Mouse (Mus musculus) gastrocnemius, postnatal 10 days (tissue): ENCODE measurements around the gene Cyba. TPM values are rescaled to one million over a fixed set of nuclear protein-coding genes. Genes with fewer than 3 reads are reported as not detected.

Experiments
- DNase-seq: peaks from one replicate; pipeline ENCODE4 v3.0.0; 2021; ENCODE audit warnings: mixed read lengths
- total RNA-seq, 2 experiments: library from RNA; stranded (reverse); gene quantifications; 2 replicates each; pipeline ENCODE4 v1.2.3; 2021

The Cyba gene
- total RNA-seq, 2 experiments from 2014 or later, result 23.8 to 28.6 TPM

GRCm38 (mm10) chr8:122452154-122452553 is 19.4 kb upstream of the Cyba start:
- no peak for DNase-seq

GRCm38 (mm10) chr8:122451161-122451703 is 18.5 kb upstream of the Cyba start:
- no peak for DNase-seq

- no peak for DNase-seq
Measured at GRCm38 (mm10) chr8:122445203-122445602, 12.5 kb upstream of the Cyba start.

GRCm38 (mm10) chr8:122444058-122444748 is 11.5 kb upstream of the Cyba start:
- peak; percentile 84 for DNase-seq

- peak; percentile 97 for DNase-seq
Measured at GRCm38 (mm10) chr8:122443262-122444006, 10.7 kb upstream of the Cyba start, which contains the start of gene Mvd. Mvd (minus strand) TSS chr8:122443422.

GRCm38 (mm10) chr8:122442781-122443180 is 10.1 kb upstream of the Cyba start:
- no peak for DNase-seq

GRCm38 (mm10) chr8:122442356-122442755 is 9.6 kb upstream of the Cyba start:
- DNase-seq, result no peak

GRCm38 (mm10) chr8:122441326-122441725 is 8.6 kb upstream of the Cyba start:
- DNase-seq, result no peak

GRCm38 (mm10) chr8:122439336-122439735 is 6.6 kb upstream of the Cyba start:
- DNase-seq, result no peak

GRCm38 (mm10) chr8:122437708-122438331 is 5.1 kb upstream of the Cyba start:
- DNase-seq, result no peak

- no peak for DNase-seq
Measured at GRCm38 (mm10) chr8:122436586-122437125, 3.9 kb upstream of the Cyba start.

- no peak for DNase-seq
Measured at GRCm38 (mm10) chr8:122436146-122436545, 3.4 kb upstream of the Cyba start.

GRCm38 (mm10) chr8:122435375-122435774 is 2.6 kb upstream of the Cyba start:
- DNase-seq, result no peak

- no peak for DNase-seq
Measured at GRCm38 (mm10) chr8:122433269-122433905, 657 bp upstream of the Cyba start.

- DNase-seq, result peak; percentile 39
Measured at GRCm38 (mm10) chr8:122431694-122432442, 862 bp downstream of the Cyba start.

- DNase-seq, result no peak
Measured at GRCm38 (mm10) chr8:122430646-122431045, 2.1 kb downstream of the Cyba start.

GRCm38 (mm10) chr8:122430058-122430636 is 2.6 kb downstream of the Cyba start:
- DNase-seq, result no peak

- no peak for DNase-seq
Measured at GRCm38 (mm10) chr8:122428163-122428562, 4.6 kb downstream of the Cyba start.

GRCm38 (mm10) chr8:122427607-122428006 is 5.1 kb downstream of the Cyba start:
- no peak for DNase-seq

- DNase-seq, result no peak
Measured at GRCm38 (mm10) chr8:122426145-122426544, 6.6 kb downstream of the Cyba start.

- peak; percentile 56 for DNase-seq
Measured at GRCm38 (mm10) chr8:122423659-122424058, 9.1 kb downstream of the Cyba start.
